Mouse (Mus musculus) MEL (cell line): ENCODE data around the gene Bfar.

Experiments
- CTCF ChIP-seq, 3 experiments: IDR thresholded peaks in 2 of 3; conservative IDR thresholded peaks in 1 of 3; 2 replicates each; pipeline ENCODE4 v1.5.1; 2011 to 2012; ENCODE audit warnings: low read length in 3 of 3, low read depth in 2 of 3, mild to moderate bottlenecking in 2 of 3, improper control_type of control experiment in 1 of 3, inconsistent platforms in 1 of 3, mixed read lengths in 1 of 3, moderate library complexity in 1 of 3; ENCODE audit not compliant: control insufficient read depth in 1 of 3, insufficient read depth in 1 of 3, poor library complexity in 1 of 3, severe bottlenecking in 1 of 3
- NELFE ChIP-seq: IDR thresholded peaks from 2 replicates; pipeline ENCODE4 v1.6.1; 2011; ENCODE audit warnings: low read depth, low read length, improper control_type of control experiment
- POLR2A ChIP-seq, 2 experiments: IDR thresholded peaks; 2 replicates each; pipeline ENCODE4 v1.6.1; 2011 to 2012; ENCODE audit warnings: low read length in 2 of 2, mild to moderate bottlenecking in 2 of 2, control low read depth in 1 of 2, improper control_type of control experiment in 1 of 2, low read depth in 1 of 2, moderate library complexity in 1 of 2; ENCODE audit not compliant: control insufficient read depth in 1 of 2, insufficient read depth in 1 of 2, poor library complexity in 1 of 2
- ZC3H11A ChIP-seq: IDR thresholded peaks from 2 replicates; pipeline ENCODE4 v1.6.1; 2012; ENCODE audit warnings: low read depth, mild to moderate bottlenecking, inconsistent platforms, low read length, improper control_type of control experiment

DNA sequence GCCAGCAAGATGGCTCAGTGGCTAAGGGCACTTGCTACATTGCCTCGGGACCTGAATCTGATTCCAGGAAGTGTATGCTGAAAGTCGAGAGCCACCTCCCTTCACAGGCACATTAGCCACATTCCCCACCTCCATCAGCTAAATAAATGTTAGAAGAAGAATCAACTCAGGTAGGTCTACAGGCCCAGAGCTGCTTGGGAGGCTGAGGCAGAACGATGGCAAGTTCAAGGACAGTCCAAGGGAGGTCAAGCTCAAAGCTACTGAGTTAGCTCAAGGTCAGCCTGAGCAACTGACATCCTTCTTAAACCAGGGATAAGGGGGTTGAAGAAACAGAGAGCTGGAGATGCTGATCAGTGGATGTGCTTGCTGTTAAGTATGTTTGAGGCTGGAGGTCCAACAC lies 61.1 kb downstream of the Bfar start:
- TF ChIP-seq ZC3H11A (no peak), POLR2A (IDR thresholded peaks at IDR 0.05; ENCODE audit: control insufficient read depth in 1 of 2, insufficient read depth in 1 of 2, low read depth in 1 of 2, low read length in 2 of 2, poor library complexity in 1 of 2) (no peak), CTCF (IDR thresholded peaks at IDR 0.05 in 2 of 3, conservative IDR thresholded peaks at IDR 0.05 in 1 of 3; ENCODE audit: control insufficient read depth in 1 of 3, insufficient read depth in 1 of 3, low read depth in 2 of 3, low read length in 3 of 3, poor library complexity in 1 of 3, severe bottlenecking in 1 of 3) (no peak), NELFE (no peak)
